Mouse (Mus musculus) embryonic facial prominence, embryonic 13.5 days (tissue): Measurements from ENCODE around the gene Tec. TPM values are rescaled to one million over a fixed set of nuclear protein-coding genes. Genes with fewer than 3 reads are reported as not detected.

Experiments
- ATAC-seq: fragments of 200-750 bp; cut with Nextera tagmentation; 2 replicates; pipeline ENCODE4 v1.8.0; 2017; ENCODE audit warnings: low read depth; ENCODE audit not compliant: insufficient number of reproducible peaks, insufficient read depth, low FRiP score, low TSS enrichment
- H3K27ac ChIP-seq: fragments of 300-500 bp; sonication (generic); 2 replicates; pipeline ENCODE4 v1.5.1; 2015; ENCODE audit warnings: moderate library complexity, mild to moderate bottlenecking, inconsistent platforms
- H3K27me3 ChIP-seq: fragments of 300-500 bp; sonication (generic); 2 replicates; pipeline ENCODE4 v1.6.1; 2015; ENCODE audit warnings: mild to moderate bottlenecking, inconsistent platforms
- H3K36me3 ChIP-seq: fragments of 300-500 bp; sonication (generic); 2 replicates; pipeline ENCODE4 v1.6.1; 2015; ENCODE audit warnings: mild to moderate bottlenecking, inconsistent platforms
- H3K4me1 ChIP-seq: fragments of 300-500 bp; sonication (generic); 2 replicates; pipeline ENCODE4 v1.6.1; 2015; ENCODE audit warnings: inconsistent platforms
- H3K4me2 ChIP-seq: fragments of 300-500 bp; sonication (generic); 2 replicates; pipeline ENCODE4 v1.6.1; 2015; ENCODE audit warnings: moderate library complexity, mild to moderate bottlenecking, inconsistent platforms
- H3K4me3 ChIP-seq: fragments of 300-500 bp; sonication (generic); 2 replicates; pipeline ENCODE4 v1.5.1; 2015; ENCODE audit warnings: mild to moderate bottlenecking, inconsistent platforms
- H3K9ac ChIP-seq: fragments of 300-500 bp; sonication (generic); 2 replicates; pipeline ENCODE4 v1.6.1; 2015; ENCODE audit warnings: mild to moderate bottlenecking, inconsistent platforms
- H3K9me3 ChIP-seq: fragments of 300-500 bp; sonication (generic); 2 replicates; pipeline ENCODE4 v1.6.1; 2016; ENCODE audit warnings: inconsistent platforms
- WGBS: fragments of 180-500 bp; shearing (Covaris S2); methylation state at CpG from one replicate; pipeline ENCODE4 v1.1.7; 2015; ENCODE audit warnings: mixed read lengths; 5-methylcytosine and 5-hydroxymethylcytosine counted together
- polyA plus RNA-seq: library from polyadenylated mRNA; unstranded; fragments of >200 nt; fragmentation: Nextera tagmentation; extraction: Ambion mirVana; gene quantifications from 2 replicates; pipeline ENCODE4 v1.2.1, GENCODE M21; 2015

Tec gene
- polyA plus RNA-seq, 1 experiment from 2014 or later: 4.1 TPM

DNA sequence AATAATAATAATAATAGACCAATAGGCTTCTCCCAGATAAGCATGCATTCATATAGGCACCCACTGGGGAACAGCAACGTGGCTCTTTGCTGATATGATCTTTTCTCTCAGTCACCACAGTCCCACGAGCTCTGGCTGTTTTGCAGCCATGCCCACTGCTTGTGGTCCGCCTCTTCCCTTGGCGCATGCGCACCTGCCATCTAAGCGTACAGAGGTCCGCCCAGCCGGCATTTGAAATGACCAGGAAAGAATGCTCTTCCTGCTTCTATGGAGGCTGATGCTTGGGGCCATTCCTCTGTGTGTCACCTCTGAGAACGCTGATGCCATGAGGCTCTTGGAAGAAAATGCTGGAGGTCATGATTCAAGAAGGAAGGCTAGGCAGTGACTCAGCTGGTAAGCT is 5.1 kb downstream of the Tec start:
- Histone ChIP-seq H3K27me3 (peaks cover 31% of the 10 kb centered on the region), H3K4me3 (no peak overlapping the region), H3K4me1 (peaks cover 13% of the 10 kb centered on the region; the same call in 1 of the 2 replicates), H3K9ac (no peak overlapping the region), H3K27ac (no peak overlapping the region), H3K36me3 (no peaks in the 10 kb centered on the region), H3K9me3 (peaks cover 10% of the 10 kb centered on the region; the same call in 1 of the 2 replicates), H3K4me2 (no peak overlapping the region)
- WGBS: 87% methylated on average over 9 of the region's 9 CpGs
- ATAC-seq: no peak

DNA sequence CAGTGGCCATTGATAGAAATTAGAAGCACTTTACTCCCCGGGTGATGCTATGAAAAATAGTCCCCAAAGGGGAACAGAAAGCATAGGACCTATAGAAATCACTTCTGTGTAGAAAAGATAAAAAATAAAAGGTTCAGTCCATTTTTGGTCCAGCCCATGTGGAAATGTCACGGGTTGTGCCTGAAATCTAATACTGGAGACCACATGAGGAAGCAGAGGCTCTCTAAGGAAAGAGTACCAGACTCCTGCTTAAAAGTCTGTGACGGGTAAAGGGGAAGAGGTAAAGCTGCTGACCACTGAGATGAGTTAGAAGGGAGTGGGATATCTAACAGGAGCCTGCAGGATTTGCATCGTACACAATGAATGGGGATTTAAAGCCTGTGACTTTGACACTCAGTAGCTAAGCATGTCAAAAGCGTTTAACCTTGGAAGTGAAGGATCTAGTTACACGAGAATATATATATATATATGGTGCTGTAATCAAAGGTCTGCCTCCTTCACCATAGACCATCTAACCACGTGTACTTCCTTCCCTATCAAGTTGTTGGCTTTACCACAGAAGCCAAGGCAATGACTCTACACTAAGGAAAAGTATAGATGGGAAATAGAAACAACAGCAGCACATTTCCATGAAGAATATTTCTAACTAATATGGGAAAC is 6.4 kb downstream of the Tec start:
- no peak overlapping the region for H3K4me3 ChIP-seq
- no peak for ATAC-seq
- H3K9me3 ChIP-seq: peaks cover 10% of the 10 kb centered on the region; the same call in 1 of the 2 replicates
- no peak overlapping the region for H3K27ac ChIP-seq
- WGBS: 49% methylated on average over 7 of the region's 7 CpGs
- no peak overlapping the region for H3K9ac ChIP-seq
- H3K4me1 ChIP-seq: peaks cover 8% of the 10 kb centered on the region; the same call in 1 of the 2 replicates
- no peaks in the 10 kb centered on the region for H3K36me3 ChIP-seq
- no peak overlapping the region for H3K4me2 ChIP-seq
- H3K27me3 ChIP-seq: peaks cover 18% of the 10 kb centered on the region

DNA sequence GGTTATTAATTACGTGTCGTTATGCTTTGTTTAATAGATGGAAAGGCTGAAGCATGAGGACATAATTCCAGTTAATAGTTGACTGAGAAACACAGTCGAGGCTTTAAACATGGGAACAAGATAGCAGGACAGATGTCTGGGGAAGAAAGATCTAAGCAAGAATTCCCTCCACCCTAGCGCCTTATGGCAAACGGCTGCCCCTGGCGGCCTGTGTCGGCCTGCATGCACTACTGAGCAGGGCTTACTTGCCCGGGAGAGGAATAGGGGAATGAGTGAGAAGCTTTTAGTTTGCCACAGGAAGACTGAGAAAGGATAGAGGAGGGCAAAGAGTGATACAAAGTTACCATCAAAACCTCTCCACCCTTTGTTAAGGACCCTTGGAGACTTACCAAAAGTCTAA is 7.4 kb downstream of the Tec start:
- no peak overlapping the region for H3K9ac ChIP-seq
- no peak overlapping the region for H3K4me3 ChIP-seq
- H3K9me3 ChIP-seq: peaks cover 10% of the 10 kb centered on the region; the same call in 1 of the 2 replicates
- 76% methylated on average over 8 of the region's 8 CpGs for WGBS
- H3K4me2 ChIP-seq: no peak overlapping the region
- H3K4me1 ChIP-seq: peaks cover 14% of the 10 kb centered on the region
- no peaks in the 10 kb centered on the region for H3K36me3 ChIP-seq
- peaks cover 8% of the 10 kb centered on the region; the same call in 1 of the 2 replicates for H3K27me3 ChIP-seq
- no peak for ATAC-seq
- no peak overlapping the region for H3K27ac ChIP-seq

DNA sequence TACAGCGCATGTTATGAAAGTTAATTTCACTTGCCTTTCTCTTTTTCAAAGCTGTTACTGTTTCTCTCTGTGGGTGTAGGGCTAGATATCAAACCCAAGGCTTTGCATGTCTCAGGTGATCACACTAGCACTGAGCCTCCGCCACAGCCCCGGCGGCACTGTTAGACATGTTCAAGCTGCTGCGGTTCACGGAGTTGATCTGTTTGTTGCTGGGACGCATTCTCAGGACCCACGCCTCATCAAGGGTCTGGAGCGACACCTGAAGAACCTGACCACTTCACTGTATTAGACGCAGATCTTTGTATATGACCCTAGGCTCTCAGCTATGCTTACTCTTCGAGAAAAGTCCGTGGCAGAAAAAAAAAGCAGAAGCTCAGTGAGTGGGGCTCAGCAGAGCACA is 10.0 kb downstream of the Tec start:
- Histone ChIP-seq H3K9ac (no peak overlapping the region), H3K27ac (no peak overlapping the region), H3K27me3 (no peaks in the 10 kb centered on the region), H3K4me3 (no peak overlapping the region), H3K9me3 (peaks cover 10% of the 10 kb centered on the region; the same call in 1 of the 2 replicates), H3K4me1 (peaks cover 21% of the 10 kb centered on the region), H3K36me3 (no peaks in the 10 kb centered on the region), H3K4me2 (no peak overlapping the region)
- no peak for ATAC-seq
- WGBS: 93% methylated on average over 12 of the region's 12 CpGs

DNA sequence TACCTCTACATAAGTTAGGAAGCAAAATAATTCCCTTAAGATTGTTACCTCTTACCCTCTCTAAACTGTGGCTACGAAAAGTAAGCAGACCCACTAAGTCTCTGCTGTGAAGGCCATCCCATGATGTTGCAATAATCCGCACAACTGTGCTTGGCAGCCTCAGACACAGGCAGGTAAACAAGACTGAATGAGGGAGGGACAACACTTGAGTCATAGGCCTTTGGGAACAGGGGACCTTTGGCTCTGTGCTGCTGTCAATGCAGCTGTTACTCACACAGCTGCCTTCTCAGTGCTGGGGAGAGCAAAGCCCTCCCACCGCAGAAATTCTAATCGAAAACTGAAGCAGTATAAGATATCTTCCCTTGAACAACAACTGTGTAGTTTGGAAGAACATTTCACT is 10.5 kb downstream of the Tec start:
- no peaks in the 10 kb centered on the region for H3K27me3 ChIP-seq
- no peak overlapping the region for H3K9ac ChIP-seq
- peaks cover 21% of the 10 kb centered on the region for H3K4me1 ChIP-seq
- WGBS: 76% methylated on average over 4 of the region's 4 CpGs
- H3K4me3 ChIP-seq: no peak overlapping the region
- H3K36me3 ChIP-seq: no peaks in the 10 kb centered on the region
- no peak overlapping the region for H3K4me2 ChIP-seq
- ATAC-seq: no peak
- peaks cover 10% of the 10 kb centered on the region; the same call in 1 of the 2 replicates for H3K9me3 ChIP-seq
- H3K27ac ChIP-seq: no peak overlapping the region

DNA sequence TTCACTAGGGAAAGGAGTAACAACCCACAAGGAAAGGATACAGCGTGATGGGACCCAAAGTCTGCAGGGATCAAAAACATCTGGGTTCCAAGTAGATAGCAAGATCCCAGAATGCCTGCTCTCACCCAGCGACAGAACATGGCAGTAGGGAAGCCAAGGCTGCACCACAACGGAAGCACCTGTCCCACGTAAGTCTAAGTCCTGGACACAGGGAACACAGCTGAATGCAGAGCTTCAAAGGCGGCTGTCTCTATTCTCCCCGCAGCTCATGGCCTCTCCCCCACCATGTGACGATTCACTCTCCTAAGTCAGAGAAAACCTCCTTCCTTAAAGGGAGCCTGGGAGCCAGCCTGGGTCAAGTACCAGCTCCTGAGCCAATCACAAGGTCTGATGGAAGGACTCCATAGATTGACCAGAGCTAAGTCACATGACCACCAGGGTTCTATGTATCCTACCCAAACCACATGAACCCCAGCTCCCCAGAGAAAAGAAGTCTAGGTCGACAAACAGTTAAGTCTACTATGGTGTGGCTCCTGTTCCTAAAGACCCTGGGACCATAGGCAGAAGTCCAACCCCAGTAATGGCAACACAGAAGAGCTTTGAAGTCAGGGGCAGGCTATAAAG is 11.9 kb downstream of the Tec start:
- Histone ChIP-seq H3K36me3 (no peaks in the 10 kb centered on the region), H3K9ac (no peak overlapping the region), H3K4me3 (no peak overlapping the region), H3K27ac (0 out of 2 replicates have a peak overlapping the region, but pooled peaks have one; percentile 16), H3K4me1 (peaks cover 21% of the 10 kb centered on the region), H3K27me3 (no peaks in the 10 kb centered on the region), H3K4me2 (no peak overlapping the region), H3K9me3 (peaks cover 10% of the 10 kb centered on the region; the same call in 1 of the 2 replicates)
- ATAC-seq: no peak
- 65% methylated on average over 8 of the region's 8 CpGs for WGBS

DNA sequence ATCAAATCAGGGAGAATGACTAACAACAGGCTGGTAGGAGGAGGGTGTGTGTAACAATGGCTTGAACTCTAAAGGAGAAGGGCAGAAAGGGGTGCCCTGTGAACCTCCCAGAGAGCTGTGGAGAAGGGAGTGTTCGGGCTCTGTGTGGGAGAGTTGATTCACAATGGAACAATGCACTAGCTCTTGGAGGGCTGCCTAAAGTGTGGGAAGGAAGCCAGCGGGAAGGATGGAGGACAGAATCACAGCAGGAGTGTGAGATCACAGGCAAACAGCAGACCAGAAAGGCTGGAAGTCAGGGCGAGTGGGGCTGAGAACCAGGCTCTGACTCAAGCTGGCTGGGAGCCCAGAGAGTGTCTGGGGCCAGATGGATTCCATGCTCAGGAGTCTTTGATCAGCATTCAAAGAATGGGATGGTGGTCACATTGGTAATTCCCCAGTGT is 12.6 kb downstream of the Tec start:
- no peaks in the 10 kb centered on the region for H3K27me3 ChIP-seq
- ATAC-seq: peak; percentile 57; the same call in 1 of the 2 replicates
- H3K9ac ChIP-seq: no peak overlapping the region; the same call in 1 of the 2 replicates
- peak overlapping the region; percentile 35; the same call in 1 of the 2 replicates for H3K27ac ChIP-seq
- H3K4me3 ChIP-seq: no peak overlapping the region
- H3K4me1 ChIP-seq: peaks cover 21% of the 10 kb centered on the region
- no peak overlapping the region for H3K4me2 ChIP-seq
- peaks cover 10% of the 10 kb centered on the region; the same call in 1 of the 2 replicates for H3K9me3 ChIP-seq
- WGBS: 11% methylated on average over 3 of the region's 3 CpGs
- no peaks in the 10 kb centered on the region for H3K36me3 ChIP-seq

DNA sequence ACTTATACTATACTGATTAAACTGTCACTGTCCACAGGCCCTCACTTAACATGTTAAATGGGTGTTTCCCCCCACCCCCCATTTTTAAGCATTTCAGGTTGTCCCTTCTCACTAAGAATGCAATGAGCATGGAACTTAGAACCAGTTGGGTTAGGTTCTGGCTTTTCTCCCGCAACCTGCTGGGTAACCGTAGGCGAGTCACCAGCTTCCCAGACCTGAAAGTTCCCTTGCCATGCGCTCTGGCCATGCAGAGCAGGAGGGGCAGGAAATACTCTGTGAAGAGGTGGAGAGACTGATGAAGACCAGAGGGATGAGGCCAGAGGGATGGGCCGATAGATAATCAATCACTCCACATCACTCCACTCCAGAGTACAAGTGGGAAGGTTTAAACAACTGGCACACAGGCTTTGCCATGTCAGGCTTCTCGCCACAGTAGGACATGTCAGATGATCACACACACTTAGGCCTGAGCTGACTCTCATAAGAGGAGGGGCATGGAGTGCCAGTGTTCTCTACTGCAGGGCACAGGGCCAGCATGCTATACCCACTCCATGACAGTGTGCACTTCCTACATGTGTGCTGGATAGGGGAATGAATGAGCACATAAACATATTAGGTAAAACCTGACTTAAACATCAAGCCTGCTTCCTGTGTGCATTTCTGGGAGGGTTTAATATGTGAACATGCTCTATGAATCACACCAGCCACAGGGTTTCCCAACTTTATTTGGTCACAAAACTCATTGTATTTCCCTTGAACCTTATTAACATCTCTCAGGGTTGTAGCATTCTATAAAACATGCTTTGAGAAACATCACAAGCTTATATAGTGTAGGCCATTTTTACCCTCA is 13.9 kb downstream of the Tec start:
- H3K4me2 ChIP-seq: no peak overlapping the region
- 84% methylated on average over 6 of the region's 6 CpGs for WGBS
- no peak overlapping the region for H3K9ac ChIP-seq
- H3K4me3 ChIP-seq: no peak overlapping the region
- no peak overlapping the region for H3K27ac ChIP-seq
- H3K9me3 ChIP-seq: peaks cover 6% of the 10 kb centered on the region; the same call in 1 of the 2 replicates
- peaks cover 21% of the 10 kb centered on the region for H3K4me1 ChIP-seq
- no peaks in the 10 kb centered on the region for H3K27me3 ChIP-seq
- ATAC-seq: no peak; the same call in 1 of the 2 replicates
- H3K36me3 ChIP-seq: no peaks in the 10 kb centered on the region

DNA sequence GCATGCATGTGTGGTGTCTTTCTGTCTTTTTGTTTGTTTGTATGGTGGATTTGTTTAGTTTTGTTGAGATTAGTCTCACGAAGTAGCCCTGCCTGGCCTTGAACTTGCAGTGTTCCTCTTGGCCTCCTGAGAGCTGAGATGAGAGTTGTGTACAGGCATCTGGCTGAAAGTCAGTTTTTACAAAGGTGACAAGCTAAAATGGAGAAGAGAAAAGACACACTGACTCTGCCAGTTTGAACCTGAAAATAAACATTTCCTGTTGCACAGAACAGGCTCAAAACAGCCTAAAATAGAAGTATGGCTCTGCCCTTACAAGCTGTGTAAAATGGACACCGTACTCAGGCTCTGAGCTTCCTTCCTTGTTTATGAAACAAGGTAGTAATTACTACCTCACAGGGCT is 14.9 kb downstream of the Tec start:
- Histone ChIP-seq H3K9me3 (no peaks in the 10 kb centered on the region), H3K27ac (no peak overlapping the region), H3K36me3 (no peaks in the 10 kb centered on the region), H3K4me2 (no peak overlapping the region), H3K27me3 (no peaks in the 10 kb centered on the region), H3K9ac (no peak overlapping the region), H3K4me3 (no peak overlapping the region), H3K4me1 (peaks cover 29% of the 10 kb centered on the region)
- no peak for ATAC-seq
- WGBS: 75% methylated on average over 2 of the region's 2 CpGs

DNA sequence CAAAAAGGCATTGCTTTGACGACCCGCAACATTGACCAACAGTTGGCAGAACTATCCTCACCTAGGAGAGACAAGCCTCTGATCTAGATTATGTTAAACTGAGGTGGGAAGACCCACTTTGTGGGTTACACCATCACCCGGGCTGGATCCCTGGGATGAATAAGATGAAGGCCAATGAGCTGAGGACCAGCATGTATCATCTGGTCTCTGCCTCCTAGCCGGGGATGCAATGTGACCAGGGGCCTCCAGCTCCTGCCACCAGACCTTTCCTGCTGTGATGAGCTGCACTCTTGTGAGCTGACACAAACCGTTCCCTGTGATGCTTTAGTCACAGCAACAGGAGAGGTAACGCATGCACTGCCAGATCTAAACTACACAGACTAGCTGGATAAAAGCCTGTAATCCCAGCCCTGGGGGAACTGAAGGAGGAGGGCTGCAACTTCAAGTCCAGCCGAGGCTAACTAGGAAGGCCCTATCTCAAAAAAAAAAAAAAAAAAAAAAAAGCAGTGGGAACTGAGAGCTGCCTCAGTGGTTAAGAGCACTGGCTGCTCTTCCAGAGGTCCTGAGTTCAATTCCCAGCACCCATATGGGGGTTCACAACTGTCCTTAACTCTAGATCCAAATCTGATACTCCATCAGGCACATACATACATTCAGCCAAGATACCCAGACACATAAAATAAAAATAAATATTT is 15.8 kb downstream of the Tec start:
- H3K27me3 ChIP-seq: no peaks in the 10 kb centered on the region
- 72% methylated on average over 7 of the region's 7 CpGs for WGBS
- no peaks in the 10 kb centered on the region for H3K9me3 ChIP-seq
- no peak overlapping the region for H3K4me2 ChIP-seq
- no peaks in the 10 kb centered on the region for H3K36me3 ChIP-seq
- no peak overlapping the region for H3K9ac ChIP-seq
- ATAC-seq: no peak
- peaks cover 27% of the 10 kb centered on the region for H3K4me1 ChIP-seq
- no peak overlapping the region for H3K27ac ChIP-seq
- no peak overlapping the region for H3K4me3 ChIP-seq

DNA sequence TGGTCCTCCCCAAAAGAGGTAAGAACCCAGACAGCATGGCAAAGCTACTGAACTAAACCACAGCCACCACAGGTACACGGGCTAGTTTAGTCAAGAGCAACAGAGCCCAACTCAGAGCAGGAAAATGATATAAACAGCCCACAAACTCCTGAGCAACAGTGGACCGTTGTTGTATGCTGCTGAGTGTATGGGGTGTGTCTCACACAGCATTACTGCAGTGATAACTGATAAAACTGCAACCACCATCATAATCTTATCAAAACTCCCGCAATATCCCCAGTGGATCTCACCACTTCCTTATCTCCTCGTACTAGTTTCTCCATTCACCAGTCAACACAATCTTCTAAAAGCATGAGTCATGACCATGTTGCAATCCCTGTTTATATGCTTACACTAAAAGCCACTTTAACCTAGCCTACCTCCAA is 16.6 kb downstream of the Tec start:
- Histone ChIP-seq H3K4me3 (no peak overlapping the region), H3K9me3 (no peaks in the 10 kb centered on the region), H3K4me1 (peaks cover 24% of the 10 kb centered on the region), H3K27me3 (no peaks in the 10 kb centered on the region), H3K27ac (no peak overlapping the region), H3K36me3 (no peaks in the 10 kb centered on the region), H3K9ac (no peak overlapping the region), H3K4me2 (no peak overlapping the region)
- WGBS: 91% methylated on average over 4 of the region's 4 CpGs
- ATAC-seq: no peak
